Mouse (Mus musculus) myocyte (in vitro differentiated cells): ENCODE results near the gene Kyat3. TPM values are rescaled to one million over a fixed set of nuclear protein-coding genes. Genes with fewer than 3 reads are reported as not detected.
"Not testable (repeated sequence)": the region's sequence is repeated elsewhere in the genome, so short reads cannot be mapped to it uniquely, and the experiment has no call there.

ENCODE experiments used
- H3K27me3 ChIP-seq: one replicate; pipeline ENCODE4 v1.6.1; 2011; ENCODE audit not compliant: control insufficient read depth, insufficient read depth, insufficient read length
- H3K36me3 ChIP-seq: one replicate; pipeline ENCODE4 v1.6.1; 2011; ENCODE audit not compliant: control insufficient read depth, insufficient read depth
- H3K4me2 ChIP-seq: one replicate; pipeline ENCODE4 v1.6.1; 2011; ENCODE audit warnings: low read depth, control low read depth
- H3K4me3 ChIP-seq: one replicate; pipeline ENCODE4 v1.5.1; 2011; ENCODE audit warnings: mild to moderate bottlenecking, control low read depth, moderate library complexity
- H3K79me2 ChIP-seq: one replicate; pipeline ENCODE4 v1.6.1; 2011; ENCODE audit not compliant: control insufficient read depth, insufficient read depth
- H3ac ChIP-seq: one replicate; pipeline ENCODE4 v1.6.1; 2011; ENCODE audit not compliant: control insufficient read depth, insufficient read length
- CEBPB ChIP-seq: IDR thresholded peaks from 2 replicates; pipeline ENCODE4 v1.6.1; 2011; ENCODE audit warnings: mild to moderate bottlenecking, moderate library complexity; ENCODE audit not compliant: poor library complexity, insufficient read depth, severe bottlenecking
- E2F4 ChIP-seq: IDR thresholded peaks from one replicate; pipeline ENCODE4 v1.6.1; 2011; ENCODE audit warnings: mild to moderate bottlenecking, control low read depth, moderate library complexity; ENCODE audit not compliant: insufficient read depth
- MAX ChIP-seq: IDR thresholded peaks from one replicate; pipeline ENCODE4 v1.6.1; 2011; ENCODE audit warnings: low read depth, mild to moderate bottlenecking, control low read depth
- MYOD1 ChIP-seq, 3 experiments: IDR thresholded peaks; one replicate each; pipeline ENCODE4 v1.6.1; 2011; ENCODE audit warnings: control low read depth in 2 of 3, low read depth in 2 of 3, mild to moderate bottlenecking in 2 of 3, moderate library complexity in 1 of 3; ENCODE audit not compliant: insufficient read length in 2 of 3, control insufficient read depth in 1 of 3
- MYOG ChIP-seq, 3 experiments: IDR thresholded peaks; one replicate each; pipeline ENCODE4 v1.6.1; 2011; ENCODE audit warnings: control low read depth in 2 of 3, low read depth in 2 of 3, mild to moderate bottlenecking in 2 of 3; ENCODE audit not compliant: insufficient read length in 2 of 3, control insufficient read depth in 1 of 3, insufficient read depth in 1 of 3
- POLR2A ChIP-seq: IDR thresholded peaks from one replicate; pipeline ENCODE4 v1.6.1; 2011; ENCODE audit warnings: low read depth, mild to moderate bottlenecking, control low read depth, moderate library complexity; ENCODE audit not compliant: insufficient read length
- POLR2AphosphoS2 ChIP-seq: IDR thresholded peaks from one replicate; pipeline ENCODE4 v1.6.1; 2011; ENCODE audit warnings: low read depth, control low read depth; ENCODE audit not compliant: insufficient read length
- REST ChIP-seq: IDR thresholded peaks from one replicate; pipeline ENCODE4 v1.6.1; 2011; ENCODE audit warnings: mild to moderate bottlenecking, control low read depth, moderate library complexity; ENCODE audit not compliant: insufficient read depth, insufficient read length
- SRF ChIP-seq: IDR thresholded peaks from one replicate; pipeline ENCODE4 v1.6.1; 2011; ENCODE audit warnings: low read depth; ENCODE audit not compliant: control insufficient read depth, insufficient read length
- TCF12 ChIP-seq: IDR thresholded peaks from one replicate; pipeline ENCODE4 v1.6.1; 2011; ENCODE audit warnings: mild to moderate bottlenecking, control low read depth; ENCODE audit not compliant: poor library complexity, insufficient read depth, severe bottlenecking
- TCF3 ChIP-seq: IDR thresholded peaks from one replicate; pipeline ENCODE4 v1.6.1; 2011; ENCODE audit warnings: low read depth, control low read depth; ENCODE audit not compliant: insufficient read length
- USF1 ChIP-seq: IDR thresholded peaks from one replicate; pipeline ENCODE4 v1.6.1; 2011; ENCODE audit warnings: low read depth, mild to moderate bottlenecking, control low read depth, moderate library complexity
- polyA plus RNA-seq: library from polyadenylated mRNA; unstranded; fragments of >200 nt; fragmentation: generic; extraction: Trizol; gene quantifications from one replicate; pipeline ENCODE4 v1.2.1, GENCODE M21; 2012; ENCODE audit warnings: missing spikeins

The Kyat3 gene
- polyA plus RNA-seq, 1 experiment: 1.9 TPM

- Histone ChIP-seq H3K27me3 (no peaks in the 10 kb centered on the region), H3K4me3 (no peak overlapping the region), H3K4me2 (peak overlapping the region; percentile 48), H3ac (no peak overlapping the region), H3K36me3 (no peaks in the 10 kb centered on the region), H3K79me2 (no peaks in the 10 kb centered on the region)
- no peak for TF ChIP-seq POLR2AphosphoS2
- TF ChIP-seq REST: no peak
- TF ChIP-seq TCF3: no peak
- TF ChIP-seq MYOG (IDR thresholded peaks at IDR 0.05; ENCODE audit: control insufficient read depth in 1 of 3, insufficient read depth in 1 of 3, insufficient read length in 2 of 3, low read depth in 2 of 3): no peak
- TF ChIP-seq MYOD1 (IDR thresholded peaks at IDR 0.05; ENCODE audit: control insufficient read depth in 1 of 3, insufficient read length in 2 of 3, low read depth in 2 of 3): no peak
- no peak for TF ChIP-seq USF1
- no peak for TF ChIP-seq MAX
- TF ChIP-seq TCF12: no peak
- no peak for TF ChIP-seq CEBPB
- TF ChIP-seq E2F4: no peak
- TF ChIP-seq SRF: no peak
- TF ChIP-seq POLR2A: no peak
Observed at GRCm38 (mm10) chr3:142710360-142711007, 9.6 kb downstream of the Kyat3 start.

- TF ChIP-seq MYOD1 (IDR thresholded peaks at IDR 0.05; ENCODE audit: control insufficient read depth in 1 of 3, insufficient read length in 2 of 3, low read depth in 2 of 3) (no peak), TCF3 (no peak), MAX (no peak), SRF (no peak), POLR2A (no peak), CEBPB (no peak), USF1 (no peak), TCF12 (no peak), POLR2AphosphoS2 (no peak), MYOG (IDR thresholded peaks at IDR 0.05; ENCODE audit: control insufficient read depth in 1 of 3, insufficient read depth in 1 of 3, insufficient read length in 2 of 3, low read depth in 2 of 3) (no peak), E2F4 (no peak), REST (no peak)
- H3K36me3 ChIP-seq: no peaks in the 10 kb centered on the region
- H3ac ChIP-seq: no peak overlapping the region
- no peak overlapping the region for H3K4me2 ChIP-seq
- peaks cover 6% of the 10 kb centered on the region for H3K27me3 ChIP-seq
- H3K4me3 ChIP-seq: no peak overlapping the region
- H3K79me2 ChIP-seq: no peaks in the 10 kb centered on the region
Observed at GRCm38 (mm10) chr3:142711372-142711771, 10.5 kb downstream of the Kyat3 start.

GRCm38 (mm10) chr3:142712401-142713040 lies 11.7 kb downstream of the Kyat3 start:
- not testable (repeated sequence) for H3ac ChIP-seq, H3K4me2 ChIP-seq, H3K4me3 ChIP-seq

GRCm38 (mm10) chr3:142725481-142725880 lies 24.6 kb downstream of the Kyat3 start:
- no peak overlapping the region for H3K4me3 ChIP-seq
- no peak overlapping the region for H3ac ChIP-seq
- no peaks in the 10 kb centered on the region for H3K79me2 ChIP-seq
- no peaks in the 10 kb centered on the region for H3K36me3 ChIP-seq
- no peak overlapping the region for H3K4me2 ChIP-seq
- H3K27me3 ChIP-seq: no peaks in the 10 kb centered on the region
- peak in 2 of 3 experiments; percentile 17 to 52 for TF ChIP-seq MYOD1 (IDR thresholded peaks at IDR 0.05; ENCODE audit: control insufficient read depth in 1 of 3, insufficient read length in 2 of 3, low read depth in 2 of 3)
- TF ChIP-seq POLR2A: no peak
- TF ChIP-seq MYOG (IDR thresholded peaks at IDR 0.05; ENCODE audit: control insufficient read depth in 1 of 3, insufficient read depth in 1 of 3, insufficient read length in 2 of 3, low read depth in 2 of 3): peak in 2 of 3 experiments; percentile 13 to 43

More at GRCm38 (mm10) chr3:142712401-142713040, 11.7 kb downstream of the Kyat3 start:
- not testable (repeated sequence) for H3K36me3 ChIP-seq, H3K27me3 ChIP-seq, H3K79me2 ChIP-seq

GRCm38 (mm10) chr3:142725969-142726672 lies 25.3 kb downstream of the Kyat3 start:
- TF ChIP-seq SRF: no peak
- peak in 1 of 3 experiments; percentile 8 for TF ChIP-seq MYOD1 (IDR thresholded peaks at IDR 0.05; ENCODE audit: control insufficient read depth in 1 of 3, insufficient read length in 2 of 3, low read depth in 2 of 3)
- TF ChIP-seq TCF3: no peak
- TF ChIP-seq MYOG (IDR thresholded peaks at IDR 0.05; ENCODE audit: control insufficient read depth in 1 of 3, insufficient read depth in 1 of 3, insufficient read length in 2 of 3, low read depth in 2 of 3): peak in 2 of 3 experiments; percentile 43 to 58
- no peak for TF ChIP-seq CEBPB
- TF ChIP-seq POLR2A: no peak
- TF ChIP-seq USF1: peak; percentile 75
- no peak for TF ChIP-seq MAX
- TF ChIP-seq TCF12: peak; percentile 49
- H3K4me2 ChIP-seq: peak overlapping the region; percentile 29
- H3K79me2 ChIP-seq: no peaks in the 10 kb centered on the region
- H3K27me3 ChIP-seq: no peaks in the 10 kb centered on the region
- H3ac ChIP-seq: no peak overlapping the region
- H3K4me3 ChIP-seq: no peak overlapping the region
- H3K36me3 ChIP-seq: no peaks in the 10 kb centered on the region
